Mouse (Mus musculus) midbrain, embryonic 13.5 days (tissue): Measurements from ENCODE around the gene Kif26b. TPM values are rescaled to one million over a fixed set of nuclear protein-coding genes. Genes with fewer than 3 reads are reported as not detected.

Experiments
- ATAC-seq: fragments of 200-750 bp; cut with Nextera tagmentation; 2 replicates; pipeline ENCODE4 v1.8.0; 2017; ENCODE audit warnings: mild to moderate bottlenecking, moderate TSS enrichment, moderate library complexity
- H3K27ac ChIP-seq: fragments of 300-500 bp; sonication (generic); 2 replicates; pipeline ENCODE4 v1.5.1; 2015; ENCODE audit warnings: inconsistent platforms, mild to moderate bottlenecking, moderate library complexity
- H3K27me3 ChIP-seq: fragments of 300-500 bp; sonication (generic); 2 replicates; pipeline ENCODE4 v1.6.1; 2015; ENCODE audit warnings: mild to moderate bottlenecking, inconsistent platforms
- H3K36me3 ChIP-seq: fragments of 300-500 bp; sonication (generic); 2 replicates; pipeline ENCODE4 v1.6.1; 2015; ENCODE audit warnings: mild to moderate bottlenecking, inconsistent platforms
- H3K4me1 ChIP-seq: fragments of 300-500 bp; sonication (generic); replicated peaks from 2 replicates; pipeline ENCODE4 v1.6.1; 2015; ENCODE audit warnings: inconsistent platforms
- H3K4me2 ChIP-seq: fragments of 300-500 bp; sonication (generic); replicated peaks from 2 replicates; pipeline ENCODE4 v1.6.1; 2015; ENCODE audit warnings: moderate library complexity, mild to moderate bottlenecking, inconsistent platforms
- H3K4me3 ChIP-seq: fragments of 300-500 bp; sonication (generic); replicated peaks from 2 replicates; pipeline ENCODE4 v1.5.1; 2015; ENCODE audit warnings: mild to moderate bottlenecking, inconsistent platforms
- H3K9ac ChIP-seq: fragments of 300-500 bp; sonication (generic); replicated peaks from 2 replicates; pipeline ENCODE4 v1.6.1; 2015; ENCODE audit warnings: mild to moderate bottlenecking, inconsistent platforms
- H3K9me3 ChIP-seq: fragments of 300-500 bp; sonication (generic); 2 replicates; pipeline ENCODE4 v1.6.1; 2016; ENCODE audit warnings: mild to moderate bottlenecking, inconsistent platforms
- WGBS: fragments of 180-500 bp; shearing (Covaris S2); methylation state at CpG from one replicate; pipeline ENCODE4 v1.1.7; 2015; 5-methylcytosine and 5-hydroxymethylcytosine counted together
- polyA plus RNA-seq: library from polyadenylated mRNA; unstranded; fragments of >200 nt; fragmentation: Nextera tagmentation; extraction: Ambion mirVana; gene quantifications from 2 replicates; pipeline ENCODE4 v1.2.1, GENCODE M21; 2015

Kif26b gene
- polyA plus RNA-seq, 1 experiment from 2014 or later = 5.7 TPM

GRCm38 (mm10) chr1:178817476-178817875, 288.6 kb downstream of the Kif26b start:
- no peak overlapping the region for H3K9ac ChIP-seq
- peaks cover 13% of the 10 kb centered on the region for H3K4me1 ChIP-seq
- no peak overlapping the region for H3K4me2 ChIP-seq
- 0 out of 2 replicates have a peak, but pooled peaks cover 2% of the 10 kb centered on the region for H3K27me3 ChIP-seq
- no peaks in the 10 kb centered on the region for H3K9me3 ChIP-seq
- ATAC-seq = no peak
- H3K36me3 ChIP-seq = no peaks in the 10 kb centered on the region
- H3K27ac ChIP-seq = no peak overlapping the region
- H3K4me3 ChIP-seq = no peak overlapping the region
- 83% methylated on average over 6 of the region's 6 CpGs for WGBS

GRCm38 (mm10) chr1:178819060-178819459, 290.1 kb downstream of the Kif26b start:
- H3K4me1 ChIP-seq = peaks cover 13% of the 10 kb centered on the region
- H3K27me3 ChIP-seq = peaks cover 13% of the 10 kb centered on the region; the same call in 1 of the 2 replicates
- no peak overlapping the region for H3K9ac ChIP-seq
- no peak overlapping the region for H3K4me3 ChIP-seq
- H3K36me3 ChIP-seq = no peaks in the 10 kb centered on the region
- no peak for ATAC-seq
- H3K9me3 ChIP-seq = no peaks in the 10 kb centered on the region
- no peak overlapping the region for H3K4me2 ChIP-seq
- WGBS = 90% methylated on average over 7 of the region's 7 CpGs
- H3K27ac ChIP-seq = no peak overlapping the region

GRCm38 (mm10) chr1:178820079-178820478, 291.2 kb downstream of the Kif26b start:
- peaks cover 13% of the 10 kb centered on the region; the same call in 1 of the 2 replicates for H3K27me3 ChIP-seq
- H3K36me3 ChIP-seq = no peaks in the 10 kb centered on the region
- peaks cover 8% of the 10 kb centered on the region for H3K4me1 ChIP-seq
- 89% methylated on average over 3 of the region's 3 CpGs for WGBS
- ATAC-seq = no peak
- H3K4me3 ChIP-seq = no peak overlapping the region
- H3K4me2 ChIP-seq = no peak overlapping the region
- H3K9me3 ChIP-seq = no peaks in the 10 kb centered on the region
- no peak overlapping the region for H3K9ac ChIP-seq
- H3K27ac ChIP-seq = no peak overlapping the region

GRCm38 (mm10) chr1:178820556-178821435, 291.9 kb downstream of the Kif26b start:
- peak; percentile 77 for ATAC-seq
- no peak overlapping the region for H3K4me3 ChIP-seq
- H3K9me3 ChIP-seq = no peaks in the 10 kb centered on the region
- 71% methylated on average over 14 of the region's 14 CpGs for WGBS
- no peak overlapping the region for H3K9ac ChIP-seq
- H3K4me2 ChIP-seq = no peak overlapping the region
- H3K27me3 ChIP-seq = peaks cover 13% of the 10 kb centered on the region; the same call in 1 of the 2 replicates
- H3K27ac ChIP-seq = no peak overlapping the region
- H3K36me3 ChIP-seq = no peaks in the 10 kb centered on the region
- peaks cover 16% of the 10 kb centered on the region for H3K4me1 ChIP-seq

GRCm38 (mm10) chr1:178824871-178825270, 295.9 kb downstream of the Kif26b start:
- Histone ChIP-seq H3K4me3 (no peak overlapping the region), H3K36me3 (no peaks in the 10 kb centered on the region), H3K4me1 (peaks cover 28% of the 10 kb centered on the region), H3K9ac (no peak overlapping the region), H3K27me3 (peaks cover 13% of the 10 kb centered on the region; the same call in 1 of the 2 replicates), H3K27ac (no peak overlapping the region), H3K9me3 (no peaks in the 10 kb centered on the region), H3K4me2 (no peak overlapping the region)
- ATAC-seq = no peak
- WGBS = 51% methylated on average over 5 of the region's 5 CpGs

GRCm38 (mm10) chr1:178827223-178827622, 298.3 kb downstream of the Kif26b start:
- ATAC-seq = no peak
- Histone ChIP-seq H3K27me3 (peaks cover 10% of the 10 kb centered on the region; the same call in 1 of the 2 replicates), H3K36me3 (no peaks in the 10 kb centered on the region), H3K4me1 (peaks cover 23% of the 10 kb centered on the region), H3K9me3 (no peaks in the 10 kb centered on the region), H3K9ac (no peak overlapping the region), H3K27ac (no peak overlapping the region), H3K4me3 (no peak overlapping the region), H3K4me2 (no peak overlapping the region)
- 82% methylated on average over 3 of the region's 3 CpGs for WGBS

GRCm38 (mm10) chr1:178829456-178829855, 300.5 kb downstream of the Kif26b start:
- Histone ChIP-seq H3K9me3 (no peaks in the 10 kb centered on the region), H3K9ac (no peak overlapping the region), H3K4me3 (no peak overlapping the region), H3K27ac (no peak overlapping the region), H3K27me3 (no peaks in the 10 kb centered on the region), H3K4me1 (peaks cover 23% of the 10 kb centered on the region), H3K4me2 (no peak overlapping the region), H3K36me3 (no peaks in the 10 kb centered on the region)
- no peak for ATAC-seq
- WGBS = 68% methylated on average over 4 of the region's 4 CpGs

- no peak for ATAC-seq
- Histone ChIP-seq H3K9me3 (no peaks in the 10 kb centered on the region), H3K4me3 (no peak overlapping the region), H3K4me2 (no peak overlapping the region), H3K27ac (no peak overlapping the region), H3K27me3 (no peaks in the 10 kb centered on the region), H3K4me1 (peaks cover 13% of the 10 kb centered on the region), H3K9ac (no peak overlapping the region), H3K36me3 (no peaks in the 10 kb centered on the region)
- WGBS = 82% methylated on average over 6 of the region's 6 CpGs
Measured at GRCm38 (mm10) chr1:178832571-178832970, 303.6 kb downstream of the Kif26b start.

GRCm38 (mm10) chr1:178835805-178836204, 306.9 kb downstream of the Kif26b start:
- no peaks in the 10 kb centered on the region for H3K9me3 ChIP-seq

GRCm38 (mm10) chr1:178836998-178837397, 308.1 kb downstream of the Kif26b start:
- no peaks in the 10 kb centered on the region for H3K27me3 ChIP-seq
- no peak overlapping the region for H3K4me3 ChIP-seq
- H3K9me3 ChIP-seq = no peaks in the 10 kb centered on the region
- H3K4me1 ChIP-seq = peaks cover 11% of the 10 kb centered on the region
- no peak for ATAC-seq
- no peak overlapping the region for H3K27ac ChIP-seq
- no peak overlapping the region for H3K4me2 ChIP-seq
- 72% methylated on average over 1 of the region's 1 CpGs for WGBS
- H3K36me3 ChIP-seq = no peaks in the 10 kb centered on the region
- no peak overlapping the region for H3K9ac ChIP-seq

More at GRCm38 (mm10) chr1:178835805-178836204, 306.9 kb downstream of the Kif26b start:
- no peaks in the 10 kb centered on the region for H3K36me3 ChIP-seq
- no peak for ATAC-seq
- WGBS = 87% methylated on average over 9 of the region's 9 CpGs
- H3K27me3 ChIP-seq = no peaks in the 10 kb centered on the region
- peaks cover 11% of the 10 kb centered on the region for H3K4me1 ChIP-seq
- H3K9ac ChIP-seq = no peak overlapping the region
- H3K27ac ChIP-seq = no peak overlapping the region
- H3K4me3 ChIP-seq = no peak overlapping the region
- no peak overlapping the region for H3K4me2 ChIP-seq

- H3K4me3 ChIP-seq = no peak overlapping the region
- no peak overlapping the region for H3K9ac ChIP-seq
- WGBS = 67% methylated on average over 10 of the region's 10 CpGs
- H3K4me2 ChIP-seq = no peak overlapping the region
- no peaks in the 10 kb centered on the region for H3K27me3 ChIP-seq
- ATAC-seq = no peak
- no peaks in the 10 kb centered on the region for H3K9me3 ChIP-seq
- H3K27ac ChIP-seq = peak overlapping the region; percentile 31
- H3K4me1 ChIP-seq = peaks cover 11% of the 10 kb centered on the region
- no peaks in the 10 kb centered on the region for H3K36me3 ChIP-seq
Measured at GRCm38 (mm10) chr1:178838696-178839320, 309.9 kb downstream of the Kif26b start.

- Histone ChIP-seq H3K9ac (no peak overlapping the region), H3K4me2 (no peak overlapping the region), H3K36me3 (no peaks in the 10 kb centered on the region), H3K9me3 (no peaks in the 10 kb centered on the region), H3K4me1 (peaks cover 11% of the 10 kb centered on the region), H3K27ac (no peak overlapping the region), H3K27me3 (no peaks in the 10 kb centered on the region), H3K4me3 (no peak overlapping the region)
- no peak for ATAC-seq
- WGBS = 87% methylated on average over 7 of the region's 7 CpGs
Measured at GRCm38 (mm10) chr1:178840311-178840710, 311.4 kb downstream of the Kif26b start.
